Mouse (Mus musculus) CD4-positive, CD25-positive, alpha-beta regulatory T cell, adult 2 months (primary cell): ENCODE results near the gene Capn10.
"Not testable (repeated sequence)": the region's sequence is repeated elsewhere in the genome, so short reads cannot be mapped to it uniquely, and the experiment has no call there.

ENCODE experiments used
- DNase-seq: peaks from one replicate; pipeline ENCODE4 v3.0.0-alpha.2; 2012; ENCODE audit warnings: low read depth, low spot score

Capn10 gene

DNA sequence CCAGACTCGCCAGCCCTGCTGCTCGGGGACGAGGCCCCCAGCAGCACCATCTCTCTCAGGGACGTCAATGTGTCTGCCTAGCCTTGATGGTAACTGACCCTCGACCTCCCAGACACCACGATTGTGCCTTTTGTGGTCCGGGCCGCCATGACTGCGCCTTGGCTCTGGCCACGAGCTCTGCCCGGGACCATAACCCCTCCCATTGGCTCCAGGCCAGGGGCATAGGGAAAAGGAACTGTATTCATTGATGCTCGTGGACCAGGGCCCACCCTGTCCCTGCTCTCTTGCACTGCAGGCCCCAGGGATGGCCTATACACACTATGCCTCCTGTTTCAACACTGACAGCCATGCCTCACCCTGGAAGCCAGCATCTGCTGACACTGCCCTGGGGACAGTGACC, 14.4 kb upstream of the Capn10 start:
- DNase-seq = no peak

DNA sequence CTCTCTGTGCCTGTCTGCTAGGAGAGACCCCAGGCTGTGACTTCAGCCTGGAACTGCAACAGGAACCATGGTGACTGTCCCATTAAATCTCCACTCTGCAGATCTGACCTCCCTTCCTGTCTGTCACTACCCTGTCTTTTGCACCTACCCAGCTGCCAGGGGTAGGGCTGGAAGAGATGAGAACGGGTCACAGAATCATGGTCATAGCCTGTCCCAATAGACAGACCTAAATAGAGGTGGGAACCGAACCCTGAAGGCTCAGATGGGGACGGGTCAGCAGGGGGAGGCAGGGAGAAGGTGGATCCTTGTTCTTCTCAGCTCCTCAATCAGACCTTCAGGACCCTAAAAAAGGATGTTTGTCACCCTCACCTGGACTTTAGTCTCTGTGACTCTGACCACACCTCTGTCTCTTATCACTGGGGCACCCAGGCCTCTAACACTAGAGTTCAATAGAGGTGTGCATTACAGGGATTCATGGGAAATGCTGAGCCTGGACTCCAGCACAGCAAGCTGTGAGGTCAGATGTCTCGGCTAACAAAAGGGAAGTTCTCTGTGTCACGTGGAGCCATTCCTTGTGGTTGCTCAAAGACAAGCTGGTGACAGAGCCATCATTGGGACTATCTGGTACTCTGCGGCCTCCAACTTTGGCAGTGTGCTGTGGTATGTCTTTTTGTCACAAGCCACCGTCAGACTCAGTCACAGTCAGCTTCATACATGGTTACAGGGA, 13.5 kb upstream of the Capn10 start:
- no peak for DNase-seq

DNA sequence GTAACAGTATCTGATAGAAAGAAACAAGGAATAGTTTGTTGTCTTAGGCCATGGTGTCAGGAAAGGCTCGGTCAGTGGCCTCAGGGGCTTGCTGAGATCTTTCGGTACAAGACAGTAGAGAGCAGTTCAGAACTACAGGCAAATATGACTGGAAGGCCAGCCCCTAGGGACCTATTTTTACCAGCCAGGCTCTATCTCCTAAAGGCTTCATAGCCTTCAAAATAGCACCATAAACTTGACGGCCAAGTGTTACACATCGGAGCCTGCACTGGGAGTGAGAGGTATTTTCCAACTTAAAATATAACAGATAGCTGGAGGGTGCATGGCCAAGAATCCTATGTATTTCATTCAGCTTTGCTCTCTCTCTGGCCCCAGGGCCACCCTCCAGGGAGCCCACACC, 12.7 kb upstream of the Capn10 start:
- no peak for DNase-seq

DNA sequence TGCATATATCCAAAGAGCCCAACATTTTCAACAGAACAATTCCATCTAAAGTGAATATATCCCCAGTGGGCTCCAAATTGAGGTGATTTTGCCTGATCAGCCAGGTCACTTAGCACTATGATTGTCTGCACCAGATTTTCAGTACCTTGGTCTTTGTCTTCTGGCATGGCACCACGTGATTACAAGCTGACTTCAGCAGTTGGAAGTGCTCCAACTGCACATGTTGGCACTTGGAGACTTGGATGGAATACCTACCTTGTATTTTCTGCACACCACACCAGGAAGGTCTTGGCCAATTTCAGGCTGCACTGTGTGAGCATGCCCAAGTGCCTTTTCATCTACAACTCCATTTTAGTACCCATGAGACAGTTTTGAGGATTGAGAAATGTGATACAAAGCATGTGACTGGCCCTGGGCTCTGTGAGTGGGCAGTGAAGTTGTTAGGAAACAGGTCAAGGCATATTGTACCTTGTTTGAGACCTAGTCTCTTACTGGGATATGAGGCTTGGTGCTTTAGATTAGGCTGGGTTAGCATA, 3.9 kb upstream of the Capn10 start:
- no peak for DNase-seq

DNA sequence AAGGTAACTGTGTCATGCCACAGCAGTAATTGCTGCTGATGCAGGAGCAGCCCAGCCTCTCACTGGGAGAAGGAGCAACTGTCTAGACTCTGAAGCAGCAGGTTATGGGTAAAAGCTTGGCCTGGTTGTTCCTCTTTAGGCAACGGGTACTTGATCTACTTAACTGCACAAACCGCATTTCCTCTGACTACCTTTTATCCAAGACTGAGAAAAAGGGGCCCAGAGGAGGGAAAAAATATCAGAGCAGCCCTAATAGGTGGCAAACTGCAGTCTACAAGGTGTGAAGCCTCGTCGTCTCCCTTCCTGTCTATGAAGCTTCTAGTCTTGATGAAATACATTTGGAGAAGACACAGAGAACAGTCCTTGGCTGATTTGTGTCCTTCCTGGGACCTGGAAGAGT, 565 bp upstream of the Capn10 start:
- DNase-seq = no peak

DNA sequence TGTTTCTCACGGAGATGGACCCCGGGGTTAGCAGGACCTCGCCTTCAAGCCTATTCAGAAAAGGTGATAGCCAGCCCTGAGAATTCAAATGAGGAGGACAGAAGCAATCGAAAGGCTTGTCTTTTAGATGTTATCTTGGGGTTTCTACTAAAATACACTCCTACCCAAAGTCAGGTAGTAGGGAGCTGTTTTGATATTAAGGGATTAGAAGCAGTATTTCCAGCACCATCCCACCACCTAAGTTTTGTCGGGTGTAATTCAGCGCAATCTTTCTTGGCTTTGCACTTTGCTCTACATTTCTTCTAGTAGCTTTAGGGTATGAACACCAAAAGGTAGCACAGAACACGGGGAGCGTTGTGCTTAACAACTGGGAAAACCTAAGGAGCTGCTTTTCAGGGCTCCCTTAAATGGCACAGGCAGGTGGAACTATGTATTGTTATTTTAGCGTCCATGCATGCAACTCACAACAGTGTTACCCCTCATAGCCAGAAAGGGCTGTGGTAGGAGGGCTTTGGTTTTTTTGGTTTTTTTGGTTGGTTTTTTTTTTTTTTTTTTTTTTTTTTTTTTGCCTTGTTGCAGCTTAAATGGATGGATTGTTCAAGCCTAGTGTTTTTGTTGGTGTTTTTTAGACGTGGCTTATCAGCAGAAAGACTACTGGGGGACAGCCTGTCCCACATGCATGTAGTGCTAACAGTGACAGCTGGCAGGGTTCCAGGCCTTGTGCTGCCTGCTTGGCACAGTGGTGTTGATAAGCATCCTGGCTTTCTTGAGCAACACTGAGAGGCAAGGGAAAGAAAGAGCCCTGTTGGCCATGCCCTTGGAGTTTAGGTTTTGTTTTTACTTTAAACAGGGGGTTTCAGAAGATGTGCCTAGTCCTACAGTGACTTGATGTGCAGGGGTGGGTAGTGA, 1.1 kb downstream of the Capn10 start:
- peak; percentile 29 for DNase-seq

DNA sequence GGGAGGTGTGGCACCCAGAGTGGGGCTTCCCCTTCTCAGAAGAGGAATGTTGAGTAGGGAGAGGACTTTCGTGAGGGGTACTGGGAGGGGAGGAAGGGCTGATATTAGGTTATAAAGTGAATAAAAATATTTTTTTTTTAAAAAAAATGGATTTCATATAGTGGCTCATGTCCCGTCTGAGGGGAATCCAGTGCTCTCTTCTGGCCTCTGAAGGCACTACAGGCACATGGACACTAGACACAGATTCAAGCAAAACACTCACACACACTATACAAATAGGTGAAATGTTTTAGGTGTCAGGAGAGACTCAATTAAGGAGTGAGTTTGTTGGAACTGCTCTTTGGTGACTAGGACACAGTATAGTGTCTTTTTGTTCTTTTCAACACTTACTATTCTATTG, 1.8 kb downstream of the Capn10 start:
- DNase-seq = no peak

DNA sequence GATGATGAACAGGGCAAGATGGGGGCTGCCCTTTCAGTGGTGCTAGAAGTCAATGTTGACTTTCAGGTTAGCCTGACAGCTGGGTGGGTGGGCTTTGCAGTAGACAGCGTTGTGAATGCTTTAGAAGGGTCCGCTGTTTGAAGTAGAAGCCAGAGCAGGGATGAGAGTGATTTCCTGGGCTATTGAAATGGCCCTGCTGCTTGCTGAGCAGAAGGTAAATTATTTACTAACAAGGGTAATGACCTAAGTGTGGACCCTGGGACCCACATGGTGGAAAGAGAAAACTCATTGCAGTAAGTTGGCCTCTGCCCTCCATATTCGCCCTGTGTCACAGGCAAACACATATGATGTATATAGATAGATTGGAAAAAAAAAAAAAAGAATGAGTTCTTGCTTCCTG, 2.3 kb downstream of the Capn10 start:
- DNase-seq = no peak

DNA sequence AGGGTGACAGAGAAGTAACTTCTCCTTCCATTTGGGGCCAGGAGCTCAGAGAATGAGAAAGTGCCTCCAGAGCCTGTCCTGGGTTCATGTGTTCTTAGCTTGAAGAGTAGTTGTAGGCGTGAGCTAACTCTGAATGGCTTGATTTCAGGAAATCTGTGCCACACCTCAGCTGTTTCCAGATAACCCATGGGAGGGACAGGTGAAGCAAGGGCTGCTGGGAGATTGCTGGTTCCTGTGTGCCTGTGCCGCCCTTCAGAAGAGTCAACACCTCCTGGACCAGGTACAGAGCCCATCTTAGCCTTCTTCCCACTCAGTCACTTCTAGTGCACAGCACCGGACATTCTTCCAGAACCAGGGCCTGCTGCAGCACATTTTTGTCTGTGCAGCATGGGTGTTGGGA, 3.6 kb downstream of the Capn10 start:
- DNase-seq = no peak

DNA sequence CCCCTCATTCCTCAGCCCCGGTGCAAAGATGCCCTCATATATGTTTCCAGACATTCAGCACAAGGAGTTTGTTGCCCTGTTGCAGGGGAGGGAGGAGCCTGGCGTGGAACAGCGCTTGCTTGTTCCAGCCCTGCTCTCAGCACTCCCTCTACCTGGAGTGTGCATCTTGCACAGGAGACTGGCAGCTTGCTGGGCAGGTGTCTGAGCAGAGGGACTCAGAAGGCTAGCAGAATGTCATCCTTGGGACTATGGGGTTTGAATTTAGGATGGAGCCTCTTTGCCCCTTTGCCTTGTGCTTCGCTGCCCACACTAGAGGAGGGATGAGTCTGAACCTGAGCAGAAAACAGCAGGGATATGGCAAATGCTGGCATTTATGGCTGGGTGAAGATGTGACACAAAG, 5.6 kb downstream of the Capn10 start:
- DNase-seq = no peak

DNA sequence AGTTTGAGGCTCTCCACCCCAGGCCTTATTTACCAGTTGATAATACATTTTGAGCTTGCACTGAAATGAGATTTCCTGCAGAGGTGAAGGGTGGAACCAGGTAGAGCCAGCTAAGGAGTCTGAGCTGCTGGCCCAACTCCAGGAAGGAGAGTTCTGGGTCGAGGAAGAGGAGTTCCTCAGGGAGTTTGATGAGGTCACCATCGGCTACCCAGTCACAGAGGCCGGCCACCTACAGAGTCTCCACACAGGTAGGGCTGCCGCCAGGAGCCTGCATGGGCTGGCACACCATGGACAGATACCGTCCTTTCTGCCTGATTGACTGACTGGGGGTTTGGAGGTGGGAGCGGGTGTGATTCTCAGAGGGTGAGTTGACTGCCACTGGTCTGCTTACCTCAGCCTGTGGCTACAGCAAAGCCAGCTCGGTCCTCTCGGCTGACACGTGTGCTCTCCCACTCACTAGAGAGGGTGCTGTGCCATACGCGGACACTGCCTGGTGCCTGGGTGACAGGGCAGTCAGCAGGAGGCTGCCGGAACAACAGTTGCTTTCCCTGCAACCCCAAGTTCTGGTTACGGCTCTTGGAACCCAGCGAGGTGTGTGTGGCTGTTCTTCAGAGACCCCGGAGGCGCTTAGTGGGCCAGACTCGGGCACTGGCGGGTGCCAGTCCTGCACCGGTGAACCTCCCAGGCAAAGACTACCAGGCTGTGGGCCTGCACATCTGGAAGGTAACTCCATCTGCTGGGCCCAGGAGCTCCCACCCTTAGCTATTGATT, 9.2 kb downstream of the Capn10 start:
- no peak for DNase-seq

DNA sequence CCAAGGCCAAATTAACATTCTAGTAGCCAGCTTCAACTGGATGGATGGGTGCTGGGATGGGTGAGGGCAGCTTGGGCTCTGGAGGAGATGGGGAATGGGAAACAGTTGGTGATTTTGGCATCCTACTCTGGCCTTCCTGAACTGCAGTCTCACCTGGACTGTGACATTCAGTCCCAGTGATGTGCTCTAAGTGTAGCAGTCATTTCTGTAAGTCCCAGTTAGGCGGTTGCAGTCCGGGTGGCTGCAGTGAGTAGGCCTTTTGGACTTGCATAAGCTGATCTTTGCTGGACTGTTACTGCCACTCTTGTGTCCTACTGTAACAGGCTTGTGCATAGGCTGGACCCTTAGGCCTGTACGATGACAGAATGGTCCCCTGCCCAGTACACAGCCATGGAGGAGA, 13.8 kb downstream of the Capn10 start:
- DNase-seq = no peak

DNA sequence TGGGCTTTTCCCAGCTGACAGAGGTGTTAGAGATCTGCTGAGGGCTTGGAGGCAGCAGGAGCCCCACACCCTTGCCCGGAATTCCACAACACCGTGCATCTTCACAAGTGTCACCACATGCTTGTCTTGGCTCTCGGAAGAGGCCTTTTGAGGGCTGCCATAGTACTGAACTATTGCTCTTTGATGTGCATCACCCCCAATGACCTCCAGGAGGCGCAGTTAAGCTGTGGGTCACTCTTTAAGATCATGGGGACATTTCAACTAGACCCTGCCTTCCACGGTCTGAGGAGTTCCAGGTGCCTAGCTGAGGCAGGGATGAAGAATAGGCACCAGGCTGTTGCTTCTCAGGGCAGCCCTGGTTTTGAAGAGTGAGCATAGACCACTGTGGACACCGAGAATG, 15.2 kb downstream of the Capn10 start:
- DNase-seq = peak; percentile 33

DNA sequence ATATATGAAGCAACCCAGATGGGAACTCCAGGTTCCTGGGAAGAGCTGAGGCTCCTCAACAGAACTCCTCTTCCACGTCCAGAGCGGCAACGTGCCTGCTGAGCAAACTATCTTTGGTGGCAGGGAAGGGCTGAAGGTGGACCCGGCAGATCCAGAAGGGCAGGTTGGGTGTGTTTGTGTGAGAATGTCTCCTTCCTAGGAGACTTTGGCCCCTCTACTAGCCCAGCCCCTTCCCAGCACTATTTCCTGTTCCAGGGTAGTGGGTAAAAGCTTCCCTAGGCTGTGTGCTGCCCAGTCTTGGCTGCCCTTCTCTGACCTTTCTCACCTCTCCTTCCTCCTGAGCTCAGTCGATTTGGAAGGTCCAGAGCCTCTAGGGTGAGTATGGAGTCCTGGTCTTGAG, 16.4 kb downstream of the Capn10 start, which contains the start of gene Gpr35:
Gene Gpr35 (plus strand): TSS at position 259 of the 400 bp plus-strand sequence.
- DNase-seq = no peak

DNA sequence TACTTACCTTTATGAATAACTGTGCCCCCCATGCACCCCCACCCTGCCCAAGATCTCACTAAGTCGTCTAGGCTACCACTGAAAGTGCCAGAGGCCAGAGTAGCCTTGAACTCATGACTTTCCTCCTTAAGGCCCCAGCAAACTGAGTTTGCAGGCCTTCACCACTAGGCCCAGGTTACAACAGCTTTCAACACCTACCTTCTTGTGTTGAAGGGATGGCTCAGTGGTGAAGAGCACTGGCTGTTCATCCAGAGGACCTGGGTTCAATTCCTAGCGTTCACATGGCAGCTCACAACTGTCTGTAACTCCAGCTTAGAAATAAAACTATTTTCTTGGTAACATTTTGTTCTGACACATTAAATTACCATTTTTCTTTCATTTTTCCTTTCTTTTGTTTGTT, 19.5 kb downstream of the Capn10 start:
- DNase-seq = no peak

DNA sequence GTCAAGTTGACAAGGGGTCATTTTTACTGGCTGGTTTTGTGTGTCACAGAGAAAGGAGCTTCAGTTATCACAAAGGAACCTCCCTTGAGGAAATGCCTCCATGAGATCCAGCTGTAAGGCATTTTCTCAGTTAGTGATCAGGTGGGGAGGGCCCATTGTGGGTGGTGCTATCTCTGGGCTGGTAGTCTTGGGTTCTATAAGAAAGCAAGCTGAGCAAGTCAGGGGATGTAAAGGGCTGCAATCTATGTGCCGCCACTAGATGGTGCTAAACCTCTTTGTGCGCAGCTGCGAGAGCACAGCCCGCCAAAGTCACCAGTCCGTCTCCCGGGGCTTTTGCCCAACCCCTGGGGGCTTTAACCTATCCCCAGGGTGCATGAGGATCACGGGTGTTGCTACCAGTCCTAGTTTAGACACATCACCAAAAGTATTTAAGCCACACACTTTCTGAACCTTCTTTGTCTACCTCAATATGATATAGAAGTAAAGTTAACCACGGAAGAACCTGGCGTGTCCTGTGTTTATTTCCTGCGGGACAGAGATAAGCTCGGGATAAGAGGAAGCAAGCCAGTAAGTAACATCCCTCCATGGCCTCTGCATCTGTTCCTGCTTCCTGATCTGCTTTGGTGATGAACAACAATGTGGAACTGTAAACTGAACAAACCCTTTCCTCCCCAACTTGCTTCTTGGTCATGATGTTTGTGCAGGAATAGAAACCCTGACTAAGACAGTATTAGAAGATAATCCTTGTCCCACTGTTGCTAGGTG, 22.6 kb downstream of the Capn10 start:
- DNase-seq = not testable (repeated sequence)

DNA sequence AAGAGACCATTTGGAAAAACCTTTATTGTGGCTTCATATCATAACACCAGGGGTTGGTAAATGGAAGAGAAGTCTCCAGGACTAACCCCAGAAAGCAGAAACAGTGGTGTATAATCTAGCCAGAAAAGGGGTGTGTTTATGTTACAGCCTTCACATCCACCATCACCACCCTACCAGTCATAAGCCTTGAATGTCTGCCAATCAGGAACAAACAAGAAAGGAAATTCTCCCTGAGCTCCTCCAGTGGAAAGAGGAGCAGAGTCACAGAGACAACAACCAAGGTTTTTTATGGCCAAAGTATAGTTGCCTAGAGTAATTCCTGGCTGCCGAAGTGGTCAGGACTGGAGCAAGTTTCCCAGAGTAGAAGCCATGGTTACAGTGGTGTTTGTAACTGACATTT, 24.8 kb downstream of the Capn10 start:
- no peak for DNase-seq

DNA sequence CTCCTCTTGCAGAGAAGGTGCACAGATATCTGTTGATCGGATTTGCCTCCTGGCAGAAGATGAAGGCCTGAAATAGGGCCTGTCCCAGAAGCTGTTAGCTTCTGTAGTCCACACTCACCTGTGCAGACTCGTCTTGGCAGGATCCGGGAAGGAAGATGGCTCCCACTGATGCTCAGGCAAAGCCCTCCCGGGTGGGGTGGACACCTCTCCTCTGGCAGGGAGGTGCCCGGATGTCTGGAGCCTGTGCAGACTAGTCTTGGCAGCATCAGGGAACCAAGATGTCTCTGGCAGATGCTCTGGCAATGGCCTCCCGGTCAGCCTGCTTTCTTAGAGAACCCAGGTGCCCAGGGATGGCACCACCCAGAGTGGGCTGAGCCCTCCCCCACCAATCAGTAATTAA, 36.6 kb downstream of the Capn10 start:
- not testable (repeated sequence) for DNase-seq

DNA sequence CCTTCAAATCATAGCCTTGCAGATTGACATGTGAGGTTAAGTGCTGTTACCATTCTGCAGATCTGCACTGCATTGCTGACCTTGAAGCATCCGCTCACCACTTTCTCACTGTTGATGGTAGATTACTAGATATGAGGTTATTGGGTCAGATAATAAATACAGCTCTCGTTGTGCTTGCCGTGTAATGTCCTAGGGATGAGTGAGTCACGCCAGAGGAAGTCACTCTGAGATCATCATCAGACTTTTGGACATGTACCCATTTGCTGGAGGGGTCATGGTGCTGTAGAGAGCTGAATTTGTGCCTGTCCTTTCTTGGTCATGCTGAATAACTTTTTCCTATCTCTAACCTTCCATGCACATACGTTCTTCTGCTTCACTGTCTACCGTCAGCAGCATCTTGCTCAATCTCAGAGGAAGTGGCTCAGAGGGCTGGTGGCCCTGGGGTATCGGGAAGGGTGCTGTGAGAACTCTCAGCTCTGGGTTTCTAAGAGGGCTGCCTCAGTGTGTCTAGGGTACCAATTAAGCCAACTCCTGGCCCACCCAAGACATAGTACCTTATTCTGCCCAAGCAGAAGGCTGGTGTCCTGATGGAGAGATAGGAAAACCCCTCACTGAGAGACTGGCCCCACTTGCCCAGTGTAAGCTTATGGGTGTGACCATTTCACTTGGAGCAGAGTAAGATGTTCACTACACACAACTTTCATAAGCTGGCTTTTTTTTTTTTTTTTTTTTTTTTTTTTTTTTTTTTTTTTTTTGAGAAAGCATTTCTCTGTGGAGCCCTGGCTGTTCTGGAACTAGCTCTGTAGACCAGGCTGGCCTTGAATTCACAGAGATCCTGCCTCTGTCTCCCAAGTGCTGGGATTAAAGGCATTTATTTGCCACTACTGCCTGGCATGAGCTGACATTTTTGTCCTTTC, 38.0 kb downstream of the Capn10 start:
- peak; percentile 14 for DNase-seq

DNA sequence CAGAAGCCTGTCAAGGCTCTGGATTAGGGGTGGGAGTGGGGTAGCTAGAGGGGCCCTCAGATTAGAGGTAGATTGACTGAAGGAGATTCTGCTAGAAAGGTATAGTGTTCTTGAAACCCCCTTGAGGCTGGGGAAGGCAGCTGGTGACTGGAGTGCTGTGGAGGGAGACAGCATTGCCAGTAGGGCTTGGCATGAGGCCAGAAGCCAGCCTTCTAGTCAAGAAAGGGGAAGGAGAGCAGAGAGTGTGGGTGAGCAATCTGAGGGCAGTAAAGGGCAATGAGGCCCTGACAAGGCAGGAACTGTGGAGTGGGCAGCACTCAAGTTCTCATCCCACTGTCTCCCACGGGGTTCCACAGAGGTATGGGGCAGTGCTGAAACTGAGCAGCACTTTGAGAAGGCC, 38.7 kb downstream of the Capn10 start:
- DNase-seq = peak; percentile 27
